Mouse (Mus musculus): ENCODE results near the gene Tmbim4.

DNA sequence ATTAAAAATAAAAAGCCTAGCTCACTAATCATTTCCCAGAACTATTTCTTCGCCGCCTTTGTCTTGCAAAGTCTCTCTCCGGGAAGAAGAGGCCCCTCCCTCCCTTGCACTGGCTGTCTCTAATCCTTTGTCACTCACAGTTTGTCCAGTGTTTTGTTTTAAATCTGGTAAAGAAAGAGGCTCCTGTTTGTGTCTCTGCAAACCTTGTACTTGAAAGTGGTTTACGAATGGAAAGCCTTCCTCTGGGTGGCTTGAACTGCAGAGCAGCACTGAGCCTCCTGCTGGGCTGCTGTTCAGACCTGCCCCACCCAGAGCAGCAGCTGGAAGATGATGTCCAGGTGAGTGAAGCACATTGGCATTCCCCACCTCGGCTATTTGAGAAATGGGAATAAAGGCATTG lies 30.1 kb upstream of the Tmbim4 start:
- TF ChIP-seq CTCF (IDR thresholded peaks at IDR 0.05) (no peak), EP300 (IDR thresholded peaks at IDR 0.05) (no peak)
